Mouse (Mus musculus) midbrain, embryonic 15.5 days (tissue): ENCODE measurements at regions not wholly inside any gene's neighbourhood (a gene's known extent, or its start where the extent isn't known, plus 50 kb on each side); places are given as distances from the start of the nearest gene placed in this dataset.
A peak's percentile ranks its signal among the peaks of the same experiment; 100 is the strongest.

Source experiments
- ATAC-seq: fragments of 200-750 bp; cut with Nextera tagmentation; replicated peaks from 2 replicates; pipeline ENCODE4 v1.8.0; 2017; ENCODE audit warnings: moderate TSS enrichment
- H3K27ac ChIP-seq: fragments of 300-500 bp; sonication (generic); 2 replicates; pipeline ENCODE4 v1.5.1; 2015; ENCODE audit warnings: mild to moderate bottlenecking, inconsistent platforms
- H3K27me3 ChIP-seq: fragments of 300-500 bp; sonication (generic); replicated peaks from 2 replicates; pipeline ENCODE4 v1.6.1; 2015; ENCODE audit warnings: inconsistent platforms
- H3K36me3 ChIP-seq: fragments of 300-500 bp; sonication (generic); replicated peaks from 2 replicates; pipeline ENCODE4 v1.6.1; 2015; ENCODE audit warnings: inconsistent platforms
- H3K4me1 ChIP-seq: fragments of 300-500 bp; sonication (generic); 2 replicates; pipeline ENCODE4 v1.6.1; 2015; ENCODE audit warnings: inconsistent platforms
- H3K4me2 ChIP-seq: fragments of 300-500 bp; sonication (generic); 2 replicates; pipeline ENCODE4 v1.6.1; 2015; ENCODE audit warnings: inconsistent platforms, mild to moderate bottlenecking, moderate library complexity
- H3K4me3 ChIP-seq: fragments of 300-500 bp; sonication (generic); 2 replicates; pipeline ENCODE4 v1.5.1; 2015; ENCODE audit warnings: mild to moderate bottlenecking, inconsistent platforms
- H3K9ac ChIP-seq: fragments of 300-500 bp; sonication (generic); 2 replicates; pipeline ENCODE4 v1.6.1; 2015; ENCODE audit warnings: mild to moderate bottlenecking, inconsistent platforms
- H3K9me3 ChIP-seq: fragments of 300-500 bp; sonication (generic); 2 replicates; pipeline ENCODE4 v1.6.1; 2016; ENCODE audit warnings: inconsistent platforms
- WGBS: fragments of 180-500 bp; shearing (Covaris S2); methylation state at CpG from one replicate; pipeline ENCODE4 v1.1.7; 2015; ENCODE audit warnings: mixed read lengths; 5-methylcytosine and 5-hydroxymethylcytosine counted together

GRCm38 (mm10) chr7:63313096-63313495, 100.7 kb upstream of the Chrna7 start:
- Histone ChIP-seq H3K4me2 (no peak overlapping the region), H3K4me3 (no peak overlapping the region), H3K9me3 (no peaks in the 10 kb centered on the region), H3K9ac (no peak overlapping the region), H3K27ac (no peak overlapping the region), H3K4me1 (no peaks in the 10 kb centered on the region), H3K27me3 (no peaks in the 10 kb centered on the region), H3K36me3 (no peaks in the 10 kb centered on the region)
- 82% methylated on average over 1 of the region's 1 CpGs for WGBS
- ATAC-seq, result no peak

- WGBS, result 2% methylated on average over 2 of the region's 2 CpGs
- Histone ChIP-seq H3K9ac (no peak overlapping the region), H3K4me1 (no peaks in the 10 kb centered on the region), H3K4me2 (no peak overlapping the region), H3K27me3 (no peaks in the 10 kb centered on the region), H3K36me3 (no peaks in the 10 kb centered on the region), H3K9me3 (no peaks in the 10 kb centered on the region), H3K4me3 (no peak overlapping the region), H3K27ac (no peak overlapping the region)
- ATAC-seq, result peak; percentile 60
Observed at GRCm38 (mm10) chr7:63319594-63319993, 107.2 kb upstream of the Chrna7 start.

GRCm38 (mm10) chr7:63321171-63321570, 108.8 kb upstream of the Chrna7 start:
- Histone ChIP-seq H3K4me1 (no peaks in the 10 kb centered on the region), H3K27me3 (no peaks in the 10 kb centered on the region), H3K4me2 (no peak overlapping the region), H3K9me3 (no peaks in the 10 kb centered on the region), H3K9ac (no peak overlapping the region), H3K4me3 (no peak overlapping the region), H3K36me3 (no peaks in the 10 kb centered on the region), H3K27ac (no peak overlapping the region)
- WGBS, result 80% methylated on average over 5 of the region's 5 CpGs
- ATAC-seq, result no peak

GRCm38 (mm10) chr7:63321951-63322710, 109.8 kb upstream of the Chrna7 start:
- no peak overlapping the region for H3K4me2 ChIP-seq
- H3K27me3 ChIP-seq, result no peaks in the 10 kb centered on the region
- no peaks in the 10 kb centered on the region for H3K9me3 ChIP-seq
- H3K4me1 ChIP-seq, result no peaks in the 10 kb centered on the region
- H3K27ac ChIP-seq, result no peak overlapping the region
- ATAC-seq, result peak; percentile 62
- WGBS, result 39% methylated on average over 11 of the region's 11 CpGs
- no peaks in the 10 kb centered on the region for H3K36me3 ChIP-seq
- no peak overlapping the region for H3K4me3 ChIP-seq
- no peak overlapping the region for H3K9ac ChIP-seq

GRCm38 (mm10) chr7:63335146-63335545, 109.4 kb upstream of the Otud7a start:
- H3K36me3 ChIP-seq, result no peaks in the 10 kb centered on the region
- H3K4me1 ChIP-seq, result no peaks in the 10 kb centered on the region
- H3K9me3 ChIP-seq, result no peaks in the 10 kb centered on the region
- no peaks in the 10 kb centered on the region for H3K27me3 ChIP-seq
- H3K9ac ChIP-seq, result no peak overlapping the region
- WGBS, result 29% methylated on average over 1 of the region's 1 CpGs
- ATAC-seq, result 0 out of 2 replicates have a peak, but pooled peaks have one; percentile 50
- no peak overlapping the region for H3K27ac ChIP-seq
- H3K4me3 ChIP-seq, result no peak overlapping the region
- no peak overlapping the region for H3K4me2 ChIP-seq

- ATAC-seq, result no peak
- Histone ChIP-seq H3K4me3 (no peak overlapping the region), H3K4me1 (no peaks in the 10 kb centered on the region), H3K9me3 (no peaks in the 10 kb centered on the region), H3K27ac (no peak overlapping the region), H3K36me3 (no peaks in the 10 kb centered on the region), H3K4me2 (no peak overlapping the region), H3K27me3 (no peaks in the 10 kb centered on the region), H3K9ac (no peak overlapping the region)
- WGBS, result 63% methylated on average over 3 of the region's 3 CpGs
Observed at GRCm38 (mm10) chr7:63336072-63336471, 108.5 kb upstream of the Otud7a start.

- Histone ChIP-seq H3K4me3 (no peak overlapping the region), H3K9ac (no peak overlapping the region), H3K4me2 (no peak overlapping the region), H3K9me3 (no peaks in the 10 kb centered on the region), H3K27ac (no peak overlapping the region), H3K4me1 (no peaks in the 10 kb centered on the region), H3K36me3 (no peaks in the 10 kb centered on the region), H3K27me3 (no peaks in the 10 kb centered on the region)
- ATAC-seq, result no peak
- 74% methylated on average over 4 of the region's 4 CpGs for WGBS
Observed at GRCm38 (mm10) chr7:63341716-63342115, 102.8 kb upstream of the Otud7a start.

- H3K4me2 ChIP-seq, result no peak overlapping the region
- WGBS, result 29% methylated on average over 11 of the region's 11 CpGs
- H3K27ac ChIP-seq, result no peak overlapping the region
- no peaks in the 10 kb centered on the region for H3K27me3 ChIP-seq
- peak; percentile 74; the same call in 1 of the 2 replicates for ATAC-seq
- no peaks in the 10 kb centered on the region for H3K36me3 ChIP-seq
- H3K4me3 ChIP-seq, result no peak overlapping the region
- no peak overlapping the region for H3K9ac ChIP-seq
- no peaks in the 10 kb centered on the region for H3K4me1 ChIP-seq
- H3K9me3 ChIP-seq, result no peaks in the 10 kb centered on the region
Observed at GRCm38 (mm10) chr7:63345671-63346392, 98.7 kb upstream of the Otud7a start.

- ATAC-seq, result 0 out of 2 replicates have a peak, but pooled peaks have one; percentile 20
- WGBS, result 91% methylated on average over 2 of the region's 2 CpGs
- H3K4me3 ChIP-seq, result no peak overlapping the region
- no peak overlapping the region for H3K27ac ChIP-seq
- no peak overlapping the region for H3K4me2 ChIP-seq
- no peaks in the 10 kb centered on the region for H3K36me3 ChIP-seq
- no peaks in the 10 kb centered on the region for H3K4me1 ChIP-seq
- H3K27me3 ChIP-seq, result no peaks in the 10 kb centered on the region
- H3K9me3 ChIP-seq, result no peaks in the 10 kb centered on the region
- H3K9ac ChIP-seq, result no peak overlapping the region
Observed at GRCm38 (mm10) chr7:63346393-63346730, 98.2 kb upstream of the Otud7a start.
